Mouse (Mus musculus): Measurements from ENCODE around the gene Nptx1. TPM values are rescaled to one million over a fixed set of nuclear protein-coding genes. Genes with fewer than 3 reads are reported as not detected.
A peak's percentile ranks its signal among the peaks of the same experiment; 100 is the strongest.

Nptx1 gene
- polyA plus RNA-seq (2016; fragmentation: Nextera tagmentation; extraction: Ambion mirVana) = 2.0 and 2.4 TPM in 2 replicates

DNA sequence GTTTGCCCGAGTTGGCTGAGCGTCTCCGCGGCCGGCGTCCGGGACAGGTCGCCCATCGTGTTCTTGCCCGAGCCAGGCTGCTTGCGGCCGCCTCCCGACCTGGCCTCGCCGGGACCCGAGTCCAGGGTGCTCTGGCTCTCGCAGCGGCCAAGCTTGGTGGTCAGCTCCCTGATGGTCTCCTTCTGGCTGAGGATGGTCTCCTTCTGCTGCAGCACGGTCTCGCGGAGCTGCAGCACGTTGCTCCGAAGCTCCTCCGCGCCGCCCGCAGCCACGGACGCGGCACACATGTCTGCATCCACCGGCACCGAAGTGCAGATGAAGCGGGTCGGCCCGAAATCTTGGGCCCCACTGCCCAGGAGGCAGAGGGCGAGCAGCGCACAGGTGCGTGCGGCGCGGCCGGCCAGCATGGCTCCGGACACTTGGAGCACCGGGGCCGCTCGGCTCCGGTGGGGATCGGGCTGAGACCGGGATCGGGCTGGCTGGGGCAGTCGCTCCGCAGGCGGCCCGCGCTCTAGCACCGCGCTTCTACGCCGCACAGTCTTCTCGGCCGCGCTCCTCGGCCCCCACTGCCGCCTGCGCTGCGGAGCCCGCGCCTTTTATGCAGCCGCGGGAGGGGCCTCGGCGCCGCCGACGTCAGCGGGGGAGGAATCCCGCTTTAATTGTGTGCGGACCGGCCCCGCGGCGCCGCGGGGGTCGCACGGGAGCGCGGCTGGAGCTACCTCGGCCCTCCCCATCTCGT is at the start of gene Nptx1:
TSS of gene Nptx1 (minus strand) at position 571 of the 739 bp plus-strand sequence.
- ATAC-seq (ENCODE audit: insufficient number of reproducible peaks, insufficient read depth, low FRiP score, low TSS enrichment) = no peak
- no peaks in the 10 kb centered on the region for H3K9me3 ChIP-seq
- H3K4me2 ChIP-seq (replicated peaks) = peak within 1 kb of the TSS; percentile 99
- no peaks in the 10 kb centered on the region for H3K36me3 ChIP-seq
- peak within 1 kb of the TSS; percentile 51 for H3K4me3 ChIP-seq
- WGBS = under 1% methylated on average over 83 of the region's 90 CpGs
- peaks cover 96% of the 10 kb centered on the region for H3K27me3 ChIP-seq
- H3K27ac ChIP-seq = no peak within 1 kb of the TSS; the same call in 1 of the 2 replicates
- peaks cover 45% of the 10 kb centered on the region for H3K4me1 ChIP-seq
- peak within 1 kb of the TSS; percentile 63 for H3K9ac ChIP-seq

DNA sequence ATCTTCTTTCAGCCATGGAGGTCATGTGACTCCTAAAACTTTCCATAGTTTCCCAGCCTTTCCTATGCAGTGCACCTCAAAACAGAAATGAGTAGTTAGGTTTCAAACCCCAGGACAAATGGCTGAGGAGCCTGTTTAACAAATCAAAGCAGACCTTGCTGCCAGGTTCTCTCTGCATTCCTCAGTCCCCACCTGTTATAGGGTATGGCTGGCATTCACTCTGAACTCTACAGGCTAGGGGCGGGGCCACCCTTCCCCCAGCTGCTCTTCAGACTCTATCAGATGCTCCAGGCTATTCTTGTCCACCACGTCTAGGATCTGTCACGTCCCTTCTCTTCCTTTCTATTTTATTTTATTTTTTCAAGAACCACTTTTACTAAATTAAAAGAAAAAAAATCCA is 46.4 kb upstream of the Nptx1 start:
- Histone ChIP-seq H3K36me3 (no peaks in the 10 kb centered on the region), H3K9me3 (no peaks in the 10 kb centered on the region), H3K27me3 (0 out of 2 replicates have a peak, but pooled peaks cover 5% of the 10 kb centered on the region), H3K4me2 (replicated peaks) (no peak overlapping the region), H3K27ac (no peak overlapping the region), H3K9ac (no peak overlapping the region), H3K4me1 (peaks cover 5% of the 10 kb centered on the region; the same call in 1 of the 2 replicates), H3K4me3 (no peak overlapping the region)
- WGBS = 25% methylated on average over 3 of the region's 3 CpGs
- no peak for ATAC-seq (ENCODE audit: insufficient number of reproducible peaks, insufficient read depth, low FRiP score, low TSS enrichment)

DNA sequence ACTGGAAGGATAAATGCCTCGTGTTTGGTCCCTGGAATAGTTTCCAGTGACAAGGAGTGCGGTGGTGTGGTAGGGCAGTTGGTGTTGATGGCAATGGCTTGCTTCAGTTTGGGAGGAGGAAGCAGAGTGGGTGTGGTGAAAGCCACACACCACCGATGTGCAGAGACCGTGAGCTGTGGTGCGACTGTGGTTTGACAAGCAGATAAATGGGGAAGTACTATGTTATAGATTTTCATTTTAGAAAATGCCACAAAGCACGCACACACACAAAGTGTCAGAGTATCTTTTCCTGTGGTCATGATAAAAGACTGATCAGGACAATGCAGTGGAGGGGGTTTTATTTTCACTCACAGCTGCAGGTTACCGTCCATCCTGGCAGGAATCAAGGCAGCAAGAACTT is 41.7 kb upstream of the Nptx1 start:
- Histone ChIP-seq H3K4me1 (peaks cover 2% of the 10 kb centered on the region; the same call in 1 of the 2 replicates), H3K4me3 (no peak overlapping the region), H3K4me2 (replicated peaks) (no peak overlapping the region), H3K9ac (no peak overlapping the region), H3K27ac (no peak overlapping the region), H3K27me3 (0 out of 2 replicates have a peak, but pooled peaks cover 5% of the 10 kb centered on the region), H3K36me3 (no peaks in the 10 kb centered on the region), H3K9me3 (no peaks in the 10 kb centered on the region)
- ATAC-seq (ENCODE audit: insufficient number of reproducible peaks, insufficient read depth, low FRiP score, low TSS enrichment) = no peak
- 87% methylated on average over 7 of the region's 7 CpGs for WGBS

DNA sequence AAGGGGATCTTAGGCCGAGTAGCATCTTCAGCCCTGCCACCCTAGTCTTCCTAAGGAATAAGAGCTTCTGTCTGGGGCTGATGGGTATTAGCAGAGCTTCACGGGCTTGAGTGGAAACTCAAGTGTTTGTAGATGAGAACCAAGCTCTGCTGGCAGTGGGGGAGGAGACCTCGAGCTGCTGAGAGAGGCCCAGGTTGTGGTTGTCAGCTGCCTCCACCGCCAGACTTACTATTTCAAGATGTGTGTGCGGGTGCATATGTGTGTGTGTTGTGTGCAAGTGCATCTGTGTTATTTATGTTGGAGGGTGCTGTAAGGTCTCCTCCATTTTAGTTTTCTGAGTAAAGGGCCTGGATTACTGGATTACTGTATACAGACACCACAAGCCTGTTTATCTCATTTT is 39.6 kb upstream of the Nptx1 start:
- H3K9ac ChIP-seq = no peak overlapping the region

DNA sequence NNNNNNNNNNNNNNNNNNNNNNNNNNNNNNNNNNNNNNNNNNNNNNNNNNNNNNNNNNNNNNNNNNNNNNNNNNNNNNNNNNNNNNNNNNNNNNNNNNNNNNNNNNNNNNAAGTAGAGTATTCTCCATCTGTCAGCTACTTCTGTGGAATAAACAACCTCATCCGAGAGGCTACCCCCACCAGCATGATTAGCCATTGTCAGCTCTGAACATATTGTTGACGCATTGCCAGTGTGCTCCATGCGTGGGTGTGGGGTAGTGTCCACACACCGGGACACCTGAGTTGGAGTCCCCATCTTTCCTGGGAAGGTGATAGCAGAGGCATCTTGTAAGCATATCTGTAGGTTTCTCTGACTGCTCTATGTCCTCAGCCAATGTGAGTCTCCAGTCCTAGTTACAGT is 39.0 kb upstream of the Nptx1 start:
- Histone ChIP-seq H3K27me3 (no peaks in the 10 kb centered on the region), H3K4me1 (peaks cover 2% of the 10 kb centered on the region; the same call in 1 of the 2 replicates), H3K4me3 (no peak overlapping the region), H3K27ac (no peak overlapping the region), H3K4me2 (replicated peaks) (no peak overlapping the region), H3K9me3 (no peaks in the 10 kb centered on the region), H3K9ac (no peak overlapping the region), H3K36me3 (no peaks in the 10 kb centered on the region)
- ATAC-seq (ENCODE audit: insufficient number of reproducible peaks, insufficient read depth, low FRiP score, low TSS enrichment) = no peak
- WGBS = 80% methylated on average over 4 of the region's 4 CpGs

More for the DNA sequence above, 39.6 kb upstream of the Nptx1 start:
- peaks cover 2% of the 10 kb centered on the region; the same call in 1 of the 2 replicates for H3K4me1 ChIP-seq
- H3K4me2 ChIP-seq (replicated peaks) = no peak overlapping the region
- no peak overlapping the region for H3K27ac ChIP-seq
- H3K36me3 ChIP-seq = no peaks in the 10 kb centered on the region
- ATAC-seq (ENCODE audit: insufficient number of reproducible peaks, insufficient read depth, low FRiP score, low TSS enrichment) = no peak
- no peaks in the 10 kb centered on the region for H3K27me3 ChIP-seq
- H3K9me3 ChIP-seq = no peaks in the 10 kb centered on the region
- H3K4me3 ChIP-seq = no peak overlapping the region
- 60% methylated on average over 5 of the region's 5 CpGs for WGBS

DNA sequence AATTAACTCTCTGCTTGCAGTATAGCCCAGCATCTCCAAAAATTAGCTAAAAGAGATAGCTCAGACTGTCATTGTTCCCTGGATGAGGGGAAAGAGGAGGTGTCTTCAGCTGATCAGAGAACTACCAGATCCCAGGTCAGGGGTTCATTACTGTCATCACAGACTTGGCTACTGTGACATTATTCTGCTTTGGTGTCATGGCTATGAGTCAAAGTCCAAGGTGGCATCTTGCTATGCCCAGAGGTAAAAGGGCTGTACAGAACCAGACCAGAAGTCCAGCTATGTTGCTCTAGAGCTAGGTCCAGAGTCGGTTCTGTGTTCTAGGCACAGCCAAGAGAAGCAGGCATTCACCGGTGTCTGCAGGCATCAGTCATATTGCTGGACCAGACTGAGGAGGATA is 30.2 kb upstream of the Nptx1 start:
- no peaks in the 10 kb centered on the region for H3K9me3 ChIP-seq
- no peak overlapping the region for H3K9ac ChIP-seq
- peaks cover 9% of the 10 kb centered on the region for H3K4me1 ChIP-seq
- no peak overlapping the region for H3K27ac ChIP-seq
- WGBS = 91% methylated on average over 2 of the region's 2 CpGs
- H3K36me3 ChIP-seq = no peaks in the 10 kb centered on the region
- H3K27me3 ChIP-seq = no peaks in the 10 kb centered on the region
- H3K4me2 ChIP-seq (replicated peaks) = no peak overlapping the region
- ATAC-seq (ENCODE audit: insufficient number of reproducible peaks, insufficient read depth, low FRiP score, low TSS enrichment) = no peak
- H3K4me3 ChIP-seq = no peak overlapping the region

DNA sequence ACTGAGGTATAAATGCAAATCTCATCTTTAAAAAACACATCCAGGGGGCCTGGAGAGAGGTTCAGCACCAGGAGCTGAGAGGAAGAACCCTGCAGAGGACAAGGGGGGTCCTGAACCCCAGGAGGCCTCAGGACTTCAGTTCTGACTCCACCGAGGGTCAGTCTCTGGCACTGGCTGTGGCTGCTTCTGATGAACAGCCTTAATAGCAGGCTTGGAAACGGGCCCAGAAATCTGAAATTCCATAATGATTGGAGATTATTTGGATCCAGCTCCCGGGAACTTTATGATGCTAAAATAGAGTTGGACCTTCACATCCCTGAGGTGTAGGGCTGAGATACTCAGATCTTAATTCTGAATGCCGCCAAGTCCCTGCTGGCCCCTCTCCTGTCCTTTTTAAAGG is 29.3 kb upstream of the Nptx1 start:
- no peak overlapping the region for H3K9ac ChIP-seq
- 13% methylated on average over 4 of the region's 4 CpGs for WGBS
- no peak overlapping the region for H3K4me2 ChIP-seq (replicated peaks)
- H3K36me3 ChIP-seq = no peaks in the 10 kb centered on the region
- H3K27me3 ChIP-seq = no peaks in the 10 kb centered on the region
- no peak overlapping the region for H3K4me3 ChIP-seq
- H3K27ac ChIP-seq = 0 out of 2 replicates have a peak overlapping the region, but pooled peaks have one; percentile 25
- peaks cover 12% of the 10 kb centered on the region for H3K4me1 ChIP-seq
- ATAC-seq (ENCODE audit: insufficient number of reproducible peaks, insufficient read depth, low FRiP score, low TSS enrichment) = no peak
- no peaks in the 10 kb centered on the region for H3K9me3 ChIP-seq

DNA sequence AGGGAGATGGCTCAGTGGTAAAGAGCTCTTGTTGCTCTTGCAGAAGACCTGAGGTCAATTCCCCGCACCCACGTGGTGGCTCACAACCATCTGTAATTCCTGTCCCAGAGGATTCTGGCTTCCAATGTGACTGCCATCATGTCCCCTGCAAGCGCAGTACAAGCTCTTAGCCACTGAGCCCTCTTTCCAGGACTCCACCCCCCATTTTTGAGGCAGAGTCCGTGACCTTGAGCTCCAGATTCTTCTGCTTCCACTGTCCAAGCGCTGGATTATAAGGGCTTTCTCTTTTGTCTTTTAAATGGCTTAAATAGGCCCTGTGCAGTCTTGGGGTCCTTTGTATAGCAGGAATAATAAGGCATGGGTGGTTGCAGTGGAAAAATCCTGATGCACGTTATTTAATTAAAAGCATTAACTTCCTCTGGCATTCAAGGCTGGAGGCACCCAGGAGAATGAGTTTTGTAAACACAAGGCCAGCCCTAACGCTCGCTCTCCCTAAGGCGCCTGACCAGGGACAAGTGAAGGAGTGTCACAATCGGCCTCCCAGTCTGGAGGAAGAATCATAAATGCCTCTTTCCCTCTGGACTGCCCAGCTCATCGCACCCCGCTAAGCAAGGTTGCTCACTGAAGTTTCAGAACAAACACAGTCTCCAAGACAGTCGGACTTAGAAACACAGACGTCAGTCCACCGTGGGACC is 24.9 kb upstream of the Nptx1 start:
- H3K27me3 ChIP-seq = no peaks in the 10 kb centered on the region
- H3K36me3 ChIP-seq = no peaks in the 10 kb centered on the region
- H3K4me3 ChIP-seq = no peak overlapping the region
- peaks cover 12% of the 10 kb centered on the region for H3K4me1 ChIP-seq
- no peak overlapping the region for H3K27ac ChIP-seq
- no peak for ATAC-seq (ENCODE audit: insufficient number of reproducible peaks, insufficient read depth, low FRiP score, low TSS enrichment)
- 54% methylated on average over 15 of the region's 15 CpGs for WGBS
- no peak overlapping the region for H3K9ac ChIP-seq
- H3K4me2 ChIP-seq (replicated peaks) = no peak overlapping the region
- no peaks in the 10 kb centered on the region for H3K9me3 ChIP-seq

DNA sequence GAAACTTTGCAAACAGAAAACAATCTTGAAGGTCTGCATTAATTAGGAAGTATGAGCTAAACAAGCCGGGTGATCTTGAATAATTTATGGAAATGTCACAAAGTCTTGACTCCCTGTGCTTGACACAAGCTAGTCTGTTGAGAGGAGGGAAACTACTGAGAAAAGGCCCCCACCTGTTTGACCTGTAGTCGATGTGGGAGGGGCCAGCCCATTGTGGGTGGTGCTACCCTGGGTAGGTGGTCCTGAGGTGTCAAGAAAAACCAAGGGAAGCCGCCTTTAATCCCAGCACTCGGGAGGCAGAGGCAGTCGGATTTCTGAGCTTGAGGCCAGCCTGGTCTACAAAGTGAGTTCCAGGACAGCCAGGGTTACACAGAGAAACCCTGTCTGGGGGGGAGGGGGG is 18.6 kb upstream of the Nptx1 start:
- H3K27me3 ChIP-seq = peaks cover 28% of the 10 kb centered on the region
- 58% methylated on average over 5 of the region's 5 CpGs for WGBS
- no peak for ATAC-seq (ENCODE audit: insufficient number of reproducible peaks, insufficient read depth, low FRiP score, low TSS enrichment)

DNA sequence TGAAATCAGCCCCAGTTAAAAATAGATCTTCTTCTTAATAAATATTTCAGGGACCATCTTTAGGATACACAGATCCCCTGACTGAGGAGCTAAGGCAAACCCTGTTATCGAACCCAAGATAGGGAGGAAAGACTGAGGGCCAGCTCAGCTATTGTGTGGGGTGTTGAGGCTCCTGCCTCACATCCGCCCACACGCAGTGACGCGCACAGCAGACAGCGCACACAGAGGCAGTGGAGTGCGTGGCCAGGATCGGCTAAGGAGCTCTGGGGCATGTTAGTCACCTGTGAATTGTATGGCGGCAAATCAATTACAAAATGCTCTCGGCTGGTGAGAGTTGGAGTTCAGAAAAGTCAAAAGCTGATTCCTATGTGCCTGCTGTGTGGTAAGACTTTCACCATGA is 18.1 kb upstream of the Nptx1 start:
- WGBS = 40% methylated on average over 10 of the region's 10 CpGs
- peaks cover 28% of the 10 kb centered on the region for H3K27me3 ChIP-seq
- no peak overlapping the region for H3K4me3 ChIP-seq

More for the DNA sequence above, 18.6 kb upstream of the Nptx1 start:
- Histone ChIP-seq H3K36me3 (no peaks in the 10 kb centered on the region), H3K9me3 (no peaks in the 10 kb centered on the region), H3K4me3 (no peak overlapping the region), H3K4me2 (replicated peaks) (no peak overlapping the region), H3K9ac (no peak overlapping the region), H3K27ac (no peak overlapping the region), H3K4me1 (no peaks in the 10 kb centered on the region; the same call in 1 of the 2 replicates)

DNA sequence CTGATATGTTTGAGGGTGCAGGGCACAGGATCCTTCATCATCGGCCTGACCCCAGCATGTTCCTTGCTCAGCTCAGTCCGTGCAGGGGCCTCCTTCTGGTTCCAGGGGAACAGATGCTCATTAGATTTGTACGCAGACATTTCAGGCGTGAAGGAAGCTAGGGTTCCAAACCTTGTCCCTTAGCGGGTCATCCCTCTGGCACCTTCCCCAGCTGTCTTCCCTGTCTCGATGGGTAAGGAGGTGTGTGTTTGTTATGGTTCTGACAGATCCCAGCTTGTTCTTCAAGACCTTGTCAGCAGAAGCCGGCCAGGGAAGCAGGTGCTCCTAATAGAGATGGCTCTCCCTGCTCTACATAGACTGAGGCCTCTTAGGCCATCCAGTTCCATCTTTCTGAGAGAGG is 17.5 kb upstream of the Nptx1 start:
- no peaks in the 10 kb centered on the region; the same call in 1 of the 2 replicates for H3K4me1 ChIP-seq
- H3K9ac ChIP-seq = no peak overlapping the region
- H3K27ac ChIP-seq = no peak overlapping the region
- ATAC-seq (ENCODE audit: insufficient number of reproducible peaks, insufficient read depth, low FRiP score, low TSS enrichment) = no peak
- no peaks in the 10 kb centered on the region for H3K36me3 ChIP-seq
- H3K9me3 ChIP-seq = no peaks in the 10 kb centered on the region
- no peak overlapping the region for H3K4me3 ChIP-seq
- H3K4me2 ChIP-seq (replicated peaks) = no peak overlapping the region
- WGBS = 59% methylated on average over 7 of the region's 7 CpGs
- peaks cover 28% of the 10 kb centered on the region for H3K27me3 ChIP-seq

More for the DNA sequence above, 18.1 kb upstream of the Nptx1 start:
- H3K9ac ChIP-seq = no peak overlapping the region
- ATAC-seq (ENCODE audit: insufficient number of reproducible peaks, insufficient read depth, low FRiP score, low TSS enrichment) = no peak
- no peaks in the 10 kb centered on the region; the same call in 1 of the 2 replicates for H3K4me1 ChIP-seq
- no peak overlapping the region for H3K4me2 ChIP-seq (replicated peaks)
- H3K36me3 ChIP-seq = no peaks in the 10 kb centered on the region
- no peaks in the 10 kb centered on the region for H3K9me3 ChIP-seq
- H3K27ac ChIP-seq = no peak overlapping the region

DNA sequence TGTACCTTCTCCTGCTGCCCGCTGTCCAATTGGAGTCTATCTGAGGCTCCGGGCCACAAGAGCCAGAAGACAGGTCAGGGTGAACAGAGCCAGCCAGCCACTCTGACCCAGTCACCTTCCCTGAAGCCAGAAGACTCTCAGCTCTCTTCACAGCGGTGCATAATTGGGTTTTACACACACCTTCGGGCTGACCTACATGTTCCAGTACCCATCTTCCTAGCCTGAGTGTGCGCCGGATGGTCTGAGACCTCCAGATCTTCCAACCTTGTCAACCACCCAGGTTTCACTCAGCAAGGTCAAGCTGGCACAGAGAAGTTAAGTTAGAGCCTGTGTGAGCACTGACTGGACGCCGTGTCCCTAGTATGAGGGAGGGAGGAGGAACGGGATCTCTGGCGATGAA is 16.8 kb upstream of the Nptx1 start:
- Histone ChIP-seq H3K4me2 (replicated peaks) (no peak overlapping the region), H3K9ac (no peak overlapping the region), H3K36me3 (no peaks in the 10 kb centered on the region), H3K27ac (no peak overlapping the region), H3K4me3 (no peak overlapping the region), H3K9me3 (no peaks in the 10 kb centered on the region), H3K27me3 (peaks cover 28% of the 10 kb centered on the region), H3K4me1 (peaks cover 5% of the 10 kb centered on the region)
- no peak for ATAC-seq (ENCODE audit: insufficient number of reproducible peaks, insufficient read depth, low FRiP score, low TSS enrichment)
- 82% methylated on average over 10 of the region's 10 CpGs for WGBS

Data from embryonic facial prominence, embryonic 12.5 days (tissue).